Mouse (Mus musculus) hindbrain, embryonic 10.5 days (tissue): ENCODE data around the gene Smim13. TPM values are rescaled to one million over a fixed set of nuclear protein-coding genes. Genes with fewer than 3 reads are reported as not detected.

ENCODE experiments used
- DNase-seq: peaks from one replicate; pipeline ENCODE4 v3.0.0-alpha.2; 2017; ENCODE audit warnings: low spot score
- H3K27ac ChIP-seq: fragments of 300-500 bp; sonication (generic); 2 replicates; pipeline ENCODE4 v1.5.1; 2016; ENCODE audit warnings: mild to moderate bottlenecking, moderate library complexity
- H3K27me3 ChIP-seq: fragments of 300-500 bp; sonication (generic); 2 replicates; pipeline ENCODE4 v1.6.1; 2016; ENCODE audit warnings: mild to moderate bottlenecking; ENCODE audit not compliant: poor library complexity, insufficient read depth, severe bottlenecking
- H3K36me3 ChIP-seq: fragments of 300-500 bp; sonication (generic); 2 replicates; pipeline ENCODE4 v1.6.1; 2016; ENCODE audit warnings: mild to moderate bottlenecking, moderate library complexity
- H3K4me1 ChIP-seq: fragments of 300-500 bp; sonication (generic); replicated peaks from 2 replicates; pipeline ENCODE4 v1.6.1; 2016; ENCODE audit warnings: mild to moderate bottlenecking
- H3K4me3 ChIP-seq: fragments of 300-500 bp; sonication (generic); 2 replicates; pipeline ENCODE4 v1.5.1; 2016; ENCODE audit warnings: mild to moderate bottlenecking, moderate library complexity
- H3K9me3 ChIP-seq: fragments of 300-500 bp; sonication (generic); 2 replicates; pipeline ENCODE4 v1.6.1; 2016; ENCODE audit warnings: mild to moderate bottlenecking, moderate library complexity
- WGBS: fragments of 180-500 bp; shearing (Covaris S2); methylation state at CpG from one replicate; pipeline ENCODE4 v1.1.7; 2016; 5-methylcytosine and 5-hydroxymethylcytosine counted together
- polyA plus RNA-seq: library from polyadenylated mRNA; unstranded; fragments of >200 nt; fragmentation: Nextera tagmentation; extraction: Ambion mirVana; gene quantifications from 2 replicates; pipeline ENCODE4 v1.2.1, GENCODE M21; 2016

The Smim13 gene
- polyA plus RNA-seq, 1 experiment from 2014 or later: 9.8 TPM

DNA sequence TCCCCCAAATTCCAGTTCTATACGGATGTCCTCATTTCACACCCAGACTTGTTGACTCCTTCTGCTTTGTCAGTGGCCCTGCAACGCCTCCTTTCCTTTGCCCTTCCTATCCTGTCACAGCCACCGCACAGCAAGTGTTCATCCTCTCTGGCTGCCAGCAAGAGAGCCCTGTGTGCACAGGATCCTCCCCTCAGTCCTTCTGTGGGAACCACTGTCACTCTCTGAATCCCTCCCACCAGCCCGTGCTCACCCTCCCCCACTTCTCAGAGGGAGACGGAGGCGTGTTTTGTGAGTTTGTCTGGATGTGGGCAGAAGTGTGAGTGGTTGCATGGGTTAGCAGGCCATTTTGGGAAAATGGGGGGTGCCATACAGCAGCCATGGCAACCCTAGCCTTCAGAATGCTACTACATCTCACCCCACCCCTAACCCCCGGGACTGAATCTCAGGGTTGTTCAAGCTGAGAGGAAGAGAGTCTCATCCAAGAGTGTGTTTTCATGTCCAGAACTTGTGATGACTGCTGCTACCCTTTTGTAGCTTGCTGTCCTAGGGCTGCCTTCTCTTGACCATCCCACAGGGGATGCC lies 18.3 kb downstream of the Smim13 start:
- H3K27me3 ChIP-seq: no peaks in the 10 kb centered on the region
- WGBS: 24% methylated on average over 7 of the region's 7 CpGs
- DNase-seq: peak; percentile 26
- peak overlapping the region; percentile 40; the same call in 1 of the 2 replicates for H3K27ac ChIP-seq
- no peak overlapping the region for H3K4me3 ChIP-seq
- peaks cover 9% of the 10 kb centered on the region for H3K4me1 ChIP-seq
- H3K36me3 ChIP-seq: no peaks in the 10 kb centered on the region
- H3K9me3 ChIP-seq: no peaks in the 10 kb centered on the region

DNA sequence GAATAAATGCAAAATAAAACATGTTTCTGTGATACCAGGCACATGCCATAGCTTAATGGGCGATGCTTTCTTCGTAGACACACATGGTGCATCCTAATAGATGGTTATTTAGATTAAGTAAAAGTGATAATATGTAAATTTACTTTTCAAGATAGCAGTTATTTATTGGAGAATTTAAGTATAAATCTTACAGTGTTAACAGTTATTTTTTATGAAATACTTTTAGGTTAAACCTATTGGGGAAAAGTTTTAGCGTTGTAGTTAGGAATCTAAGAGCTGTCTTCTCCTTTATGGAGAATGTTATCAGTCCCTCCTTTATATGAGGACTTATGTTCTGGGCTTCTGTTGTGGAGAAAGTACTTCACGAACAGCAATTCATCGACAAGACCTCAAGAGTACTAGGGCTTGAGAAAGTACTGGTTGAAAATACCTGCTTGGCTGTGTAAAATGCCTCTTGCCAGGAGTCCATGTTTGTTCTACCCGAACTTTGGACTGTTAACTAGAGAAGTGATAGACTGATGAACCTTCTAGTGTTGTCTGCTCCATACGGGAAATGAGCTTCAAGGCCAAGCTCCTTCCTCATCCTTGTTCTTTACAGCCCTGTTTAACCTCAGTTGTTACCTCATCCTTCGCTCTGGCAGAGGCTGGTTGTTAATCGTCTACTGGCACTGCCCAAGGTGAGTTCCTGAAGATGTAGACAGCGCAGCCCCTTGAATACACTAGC lies 24.4 kb downstream of the Smim13 start, which contains the start of gene Gm17364:
TSS of gene Gm17364 (minus strand) at position 51 of the 724 bp plus-strand sequence.
- WGBS: 94% methylated on average over 10 of the region's 10 CpGs
- no peak within 1 kb of the TSS for H3K27ac ChIP-seq
- H3K9me3 ChIP-seq: peaks cover 7% of the 10 kb centered on the region; the same call in 1 of the 2 replicates
- no peaks in the 10 kb centered on the region for H3K27me3 ChIP-seq
- no peak within 1 kb of the TSS for H3K4me3 ChIP-seq
- H3K4me1 ChIP-seq: no peaks in the 10 kb centered on the region
- no peak for DNase-seq
- H3K36me3 ChIP-seq: no peaks in the 10 kb centered on the region

DNA sequence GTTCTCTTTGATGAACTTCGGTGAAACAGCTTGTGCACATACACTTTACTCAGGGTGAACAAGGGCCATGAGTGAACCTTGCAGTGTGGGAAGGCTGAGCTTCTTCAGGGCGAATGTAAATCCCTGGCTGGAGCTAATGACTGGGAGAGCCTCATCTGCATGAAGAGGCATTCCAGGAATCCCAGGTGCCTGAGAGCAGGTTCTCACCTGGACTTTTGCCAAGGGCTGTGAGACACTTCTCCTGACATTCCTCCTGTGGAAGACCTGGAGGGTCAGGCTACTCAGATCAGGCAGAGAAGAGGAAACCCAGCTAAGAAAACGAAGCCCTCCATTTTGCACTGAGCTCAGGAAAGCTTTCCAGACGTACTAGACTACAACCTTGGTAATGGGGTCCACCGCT lies 31.1 kb downstream of the Smim13 start:
- Histone ChIP-seq H3K36me3 (no peaks in the 10 kb centered on the region), H3K27me3 (no peaks in the 10 kb centered on the region), H3K9me3 (peaks cover 7% of the 10 kb centered on the region; the same call in 1 of the 2 replicates), H3K4me3 (no peak overlapping the region), H3K4me1 (no peaks in the 10 kb centered on the region), H3K27ac (no peak overlapping the region)
- 70% methylated on average over 5 of the region's 5 CpGs for WGBS
- no peak for DNase-seq

DNA sequence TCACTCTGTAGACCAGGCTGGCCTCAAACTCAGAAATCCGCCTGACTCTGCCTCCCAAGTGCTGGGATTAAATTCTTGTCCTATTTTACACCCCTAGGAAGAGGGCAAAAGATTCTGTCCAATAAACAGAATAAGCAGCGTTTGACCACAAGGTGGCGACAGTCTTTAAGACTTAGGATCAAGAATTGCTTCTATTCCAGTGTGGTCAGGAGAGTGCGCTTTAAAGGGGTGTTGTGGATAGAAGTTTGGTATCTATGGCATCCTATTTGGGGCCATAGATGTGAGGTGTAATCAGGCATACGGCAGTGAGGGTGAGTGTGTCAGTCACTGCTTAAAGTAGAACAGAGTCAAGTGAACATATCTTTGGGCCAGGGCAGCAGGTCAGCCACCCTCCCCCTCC lies 33.6 kb downstream of the Smim13 start:
- DNase-seq: peak; percentile 69
- no peaks in the 10 kb centered on the region for H3K27me3 ChIP-seq
- WGBS: 30% methylated on average over 5 of the region's 5 CpGs
- no peaks in the 10 kb centered on the region for H3K36me3 ChIP-seq
- peaks cover 2% of the 10 kb centered on the region; the same call in 1 of the 2 replicates for H3K9me3 ChIP-seq
- H3K27ac ChIP-seq: no peak overlapping the region
- peaks cover 7% of the 10 kb centered on the region; the same call in 1 of the 2 replicates for H3K4me1 ChIP-seq
- no peak overlapping the region for H3K4me3 ChIP-seq

DNA sequence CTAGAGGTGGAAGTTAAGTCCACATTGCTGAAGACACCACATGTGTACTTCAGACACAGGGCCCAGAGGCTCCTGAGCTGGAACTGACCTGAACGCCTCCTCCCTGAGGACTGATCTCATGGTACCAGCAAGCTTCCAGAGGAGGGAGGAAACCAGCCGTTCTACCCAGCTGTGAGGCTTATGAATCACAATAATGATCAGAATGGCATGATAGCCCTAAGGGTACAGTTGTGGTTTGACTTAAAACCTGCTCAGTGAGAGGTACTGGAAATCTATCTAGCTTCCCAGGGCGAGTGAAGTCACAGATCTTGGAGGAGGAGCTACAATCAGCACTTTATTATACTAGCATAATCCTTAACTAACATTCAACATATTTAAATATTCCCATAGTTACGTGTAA lies 35.8 kb downstream of the Smim13 start:
- H3K4me1 ChIP-seq: peaks cover 7% of the 10 kb centered on the region; the same call in 1 of the 2 replicates
- H3K9me3 ChIP-seq: no peaks in the 10 kb centered on the region
- no peaks in the 10 kb centered on the region for H3K36me3 ChIP-seq
- DNase-seq: no peak
- WGBS: 79% methylated on average over 4 of the region's 4 CpGs
- H3K27me3 ChIP-seq: no peaks in the 10 kb centered on the region
- H3K27ac ChIP-seq: no peak overlapping the region
- H3K4me3 ChIP-seq: no peak overlapping the region

DNA sequence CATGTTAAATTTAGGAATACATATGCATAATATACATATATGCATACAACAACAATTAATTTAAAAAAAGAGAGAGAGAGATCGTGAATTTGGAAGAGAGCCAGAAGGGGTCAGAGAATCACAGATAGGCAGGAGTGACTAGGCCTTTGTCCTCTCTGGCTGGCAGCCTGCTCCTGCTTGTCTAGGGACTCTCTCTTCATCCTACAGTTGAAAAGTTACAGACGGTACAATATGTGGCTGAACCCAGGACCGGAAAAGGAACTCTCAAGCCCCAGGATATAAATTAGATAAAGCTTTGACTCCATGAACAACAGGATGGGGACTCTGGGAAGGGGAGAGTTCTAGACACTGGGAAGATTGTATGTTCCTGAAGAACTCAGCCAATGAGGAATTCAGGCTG lies 36.6 kb downstream of the Smim13 start:
- WGBS: 73% methylated on average over 3 of the region's 3 CpGs
- Histone ChIP-seq H3K36me3 (no peaks in the 10 kb centered on the region), H3K9me3 (no peaks in the 10 kb centered on the region), H3K27ac (no peak overlapping the region), H3K27me3 (no peaks in the 10 kb centered on the region), H3K4me3 (no peak overlapping the region), H3K4me1 (peaks cover 7% of the 10 kb centered on the region; the same call in 1 of the 2 replicates)
- DNase-seq: no peak

DNA sequence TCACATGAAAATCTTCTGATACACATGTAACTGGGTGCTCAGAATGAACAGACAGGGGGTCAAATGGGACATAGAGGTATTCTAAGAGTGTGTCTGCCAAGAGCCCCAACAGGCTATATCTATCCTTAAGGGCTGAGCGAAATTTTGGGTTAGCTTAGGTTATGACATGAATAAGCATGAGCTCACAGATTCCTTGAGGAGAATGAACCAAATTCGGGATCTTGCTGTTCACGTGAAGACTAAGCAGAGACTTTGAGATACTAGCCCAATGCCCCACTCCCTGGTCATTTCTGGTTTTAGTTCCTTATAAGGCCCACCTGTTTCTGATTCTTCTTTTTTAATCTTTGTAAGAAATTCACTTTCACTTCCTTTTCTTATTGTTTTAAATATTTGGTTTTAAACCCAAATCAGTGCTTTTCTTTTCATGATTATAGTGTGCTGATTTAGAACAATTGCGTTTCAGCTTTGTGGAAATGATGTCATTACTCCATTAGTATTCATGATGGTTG lies 41.9 kb downstream of the Smim13 start:
- WGBS: 87% methylated on average over 4 of the region's 4 CpGs
- DNase-seq: no peak
- Histone ChIP-seq H3K4me3 (no peak overlapping the region), H3K27ac (no peak overlapping the region), H3K4me1 (peaks cover 27% of the 10 kb centered on the region), H3K9me3 (no peaks in the 10 kb centered on the region), H3K27me3 (no peaks in the 10 kb centered on the region), H3K36me3 (no peaks in the 10 kb centered on the region)

DNA sequence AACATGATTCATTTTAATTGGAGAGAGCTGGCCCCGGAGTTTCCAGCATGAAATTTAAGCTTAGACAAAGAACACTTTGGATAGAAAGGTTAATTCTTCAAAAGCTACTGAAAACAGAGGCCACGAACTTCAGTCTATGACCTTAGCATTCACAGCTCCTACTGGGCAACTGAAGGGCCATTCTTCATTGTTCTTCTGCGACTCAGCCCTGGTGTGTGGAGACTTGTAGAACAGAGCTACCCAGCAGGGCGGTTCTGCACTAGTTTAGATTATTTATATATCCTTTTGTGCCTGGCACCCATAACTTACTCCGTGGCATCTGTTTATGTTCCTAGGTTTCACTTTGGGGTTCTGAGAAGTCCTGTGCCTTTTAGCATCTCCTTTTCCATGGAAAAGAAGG lies 44.0 kb downstream of the Smim13 start:
- Histone ChIP-seq H3K4me3 (no peak overlapping the region), H3K4me1 (peaks cover 29% of the 10 kb centered on the region), H3K27ac (peak overlapping the region; percentile 23; the same call in 1 of the 2 replicates), H3K9me3 (no peaks in the 10 kb centered on the region), H3K36me3 (no peaks in the 10 kb centered on the region), H3K27me3 (peaks cover 6% of the 10 kb centered on the region; the same call in 1 of the 2 replicates)
- peak; percentile 14 for DNase-seq
- 32% methylated on average over 5 of the region's 5 CpGs for WGBS

DNA sequence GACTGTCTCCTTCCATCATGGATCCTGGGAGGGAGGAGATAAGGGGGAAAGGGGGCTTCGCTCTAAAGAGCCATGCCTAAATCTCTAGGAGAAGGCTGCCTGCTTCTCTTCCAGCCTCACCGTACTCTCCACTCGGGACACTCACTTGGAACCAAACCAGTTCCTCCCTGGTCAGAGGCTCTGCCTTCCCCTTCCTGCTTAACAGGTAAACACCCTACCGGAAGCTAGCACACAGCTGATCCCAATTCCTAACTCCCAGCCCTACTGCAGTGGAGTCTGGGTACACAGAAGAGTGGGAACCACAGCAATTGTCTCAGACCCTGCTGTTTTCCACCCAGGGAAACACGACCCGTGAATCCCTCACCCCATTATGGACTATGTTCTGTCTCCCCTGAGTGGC lies 46.2 kb downstream of the Smim13 start:
- Histone ChIP-seq H3K36me3 (no peaks in the 10 kb centered on the region), H3K4me3 (no peak overlapping the region), H3K27me3 (peaks cover 15% of the 10 kb centered on the region), H3K9me3 (no peaks in the 10 kb centered on the region), H3K27ac (no peak overlapping the region), H3K4me1 (peaks cover 49% of the 10 kb centered on the region)
- WGBS: 71% methylated on average over 6 of the region's 6 CpGs
- no peak for DNase-seq

DNA sequence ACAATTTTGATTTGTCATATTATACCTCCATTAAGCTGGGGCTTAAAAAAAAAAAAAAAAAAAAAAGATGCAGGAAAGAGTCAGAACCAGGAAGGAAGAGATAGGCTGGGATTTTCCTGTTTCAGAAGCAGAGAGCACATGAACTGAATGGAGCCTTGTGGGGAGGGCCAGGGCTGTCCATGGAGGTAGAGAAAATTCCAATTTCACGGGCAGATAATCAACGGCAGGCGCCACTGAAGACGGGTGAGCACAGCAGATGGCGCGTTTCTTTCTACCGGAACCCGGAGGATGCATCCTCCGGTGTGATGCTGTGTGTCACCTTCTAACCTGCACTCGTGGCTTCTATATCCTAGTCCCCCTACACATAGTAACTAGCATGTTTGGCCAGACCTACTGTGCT lies 46.8 kb downstream of the Smim13 start:
- 57% methylated on average over 10 of the region's 10 CpGs for WGBS
- no peak overlapping the region for H3K27ac ChIP-seq
- H3K27me3 ChIP-seq: peaks cover 20% of the 10 kb centered on the region
- H3K4me1 ChIP-seq: peaks cover 49% of the 10 kb centered on the region
- no peaks in the 10 kb centered on the region for H3K36me3 ChIP-seq
- no peak overlapping the region for H3K4me3 ChIP-seq
- no peaks in the 10 kb centered on the region for H3K9me3 ChIP-seq
- DNase-seq: peak; percentile 21

DNA sequence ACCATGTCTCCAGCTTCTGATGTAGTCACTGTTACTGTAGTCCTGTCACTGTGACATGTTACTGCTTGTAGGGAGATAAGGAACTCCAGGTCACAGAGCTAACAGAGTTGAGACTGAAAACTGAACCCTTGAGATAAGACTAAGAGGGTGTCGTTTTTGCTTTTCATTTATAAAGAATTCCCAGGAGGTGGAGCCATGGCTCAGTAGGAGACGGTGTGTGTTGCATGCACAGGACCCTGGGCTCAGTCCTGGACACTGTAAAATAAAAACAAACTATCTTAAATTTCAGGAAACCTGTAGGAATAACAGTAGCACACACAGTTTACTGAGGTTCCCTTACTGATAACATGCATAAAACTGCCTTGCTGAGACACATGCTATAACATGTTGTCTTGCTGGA lies 48.9 kb downstream of the Smim13 start:
- no peak overlapping the region for H3K4me3 ChIP-seq
- H3K27me3 ChIP-seq: peaks cover 25% of the 10 kb centered on the region
- WGBS: 42% methylated on average over 2 of the region's 2 CpGs
- DNase-seq: no peak
- no peak overlapping the region for H3K27ac ChIP-seq
- peaks cover 44% of the 10 kb centered on the region for H3K4me1 ChIP-seq
- no peaks in the 10 kb centered on the region for H3K9me3 ChIP-seq
- no peaks in the 10 kb centered on the region for H3K36me3 ChIP-seq

DNA sequence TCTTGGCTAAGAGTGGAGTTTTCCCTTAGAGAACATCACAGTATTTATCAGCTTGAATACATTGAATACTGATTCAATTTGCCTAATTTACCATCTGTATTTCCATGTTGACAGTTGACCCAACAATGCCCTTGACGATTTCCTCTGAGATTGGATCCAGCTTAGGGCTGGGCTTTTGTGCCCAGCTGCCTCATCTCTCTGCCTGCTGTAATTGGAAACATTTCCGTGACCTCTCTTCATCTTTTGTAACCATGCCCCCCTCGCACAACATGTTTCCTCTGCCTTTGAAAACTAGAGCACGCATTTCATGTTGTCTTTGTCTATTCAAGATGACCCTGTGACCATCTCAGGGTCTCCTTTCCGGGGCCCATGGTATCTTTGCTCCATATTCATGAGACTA lies 49.4 kb downstream of the Smim13 start:
- no peak overlapping the region for H3K4me3 ChIP-seq
- H3K9me3 ChIP-seq: no peaks in the 10 kb centered on the region
- peaks cover 25% of the 10 kb centered on the region for H3K27me3 ChIP-seq
- H3K27ac ChIP-seq: no peak overlapping the region
- 15% methylated on average over 5 of the region's 5 CpGs for WGBS
- no peaks in the 10 kb centered on the region for H3K36me3 ChIP-seq
- peak; percentile 32 for DNase-seq
- H3K4me1 ChIP-seq: peaks cover 40% of the 10 kb centered on the region

DNA sequence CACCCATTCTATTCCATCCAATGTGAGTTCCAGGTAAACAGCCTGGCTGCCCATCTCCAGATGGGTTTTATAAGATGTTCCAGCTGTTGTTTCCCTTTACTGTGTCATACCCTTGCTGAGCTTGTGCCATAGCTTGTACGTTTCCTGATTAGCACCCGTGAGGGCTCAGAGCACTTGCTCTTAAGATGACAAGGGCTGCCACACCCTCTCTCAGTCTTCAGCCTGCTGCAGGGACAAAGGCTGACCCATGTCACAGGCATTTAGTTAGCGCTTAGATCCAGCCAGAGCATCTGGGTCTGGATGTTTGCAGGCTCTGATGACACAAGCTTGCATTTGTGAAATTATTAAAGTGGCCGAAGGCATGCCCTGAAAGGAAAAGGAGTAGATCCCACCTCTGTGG lies 50.4 kb downstream of the Smim13 start:
- WGBS: 71% methylated on average over 4 of the region's 4 CpGs
- H3K4me3 ChIP-seq: no peak overlapping the region
- H3K36me3 ChIP-seq: no peaks in the 10 kb centered on the region
- H3K9me3 ChIP-seq: no peaks in the 10 kb centered on the region
- H3K27me3 ChIP-seq: peaks cover 25% of the 10 kb centered on the region
- peaks cover 38% of the 10 kb centered on the region for H3K4me1 ChIP-seq
- no peak overlapping the region for H3K27ac ChIP-seq
- DNase-seq: no peak
